Mouse (Mus musculus) G1E (cell line): ENCODE measurements around the gene Tmem50b.

ENCODE experiments used
- CTCF ChIP-seq: IDR thresholded peaks from 2 replicates; pipeline ENCODE4 v1.5.1; 2012; ENCODE audit warnings: low read depth, low read length, inconsistent platforms, mixed read lengths
- GATA1 ChIP-seq: IDR thresholded peaks from 2 replicates; pipeline ENCODE4 v1.6.1; 2012; ENCODE audit warnings: borderline replicate concordance, low read length, inconsistent platforms, mixed read lengths
- GATA2 ChIP-seq: IDR thresholded peaks from 2 replicates; pipeline ENCODE4 v1.6.1; 2012; ENCODE audit warnings: low read depth, low read length, inconsistent platforms, borderline replicate concordance
- POLR2AphosphoS5 ChIP-seq: IDR thresholded peaks from 2 replicates; pipeline ENCODE4 v1.6.1; 2012; ENCODE audit warnings: low read depth, low read length, inconsistent platforms; ENCODE audit not compliant: insufficient replicate concordance
- TAL1 ChIP-seq: conservative IDR thresholded peaks from 2 replicates; pipeline ENCODE4 v1.6.1; 2012; ENCODE audit warnings: low read depth, low read length, inconsistent platforms, mixed read lengths

GRCm38 (mm10) chr16:91601693-91602092 is 4.1 kb upstream of the Tmem50b start:
- TF ChIP-seq GATA1 (no peak), TAL1 (no peak), CTCF (no peak), POLR2AphosphoS5 (no peak), GATA2 (no peak)
